Mouse (Mus musculus) CD4-positive helper T cell, adult 2 months (primary cell): ENCODE measurements around the gene Hmg20a.

Source experiments
- DNase-seq: peaks from one replicate; pipeline ENCODE4 v3.0.0-alpha.2; 2012; ENCODE audit warnings: low read depth, missing footprints, low spot score

The Hmg20a gene

GRCm38 (mm10) chr9:56496567-56496966 lies 78.2 kb downstream of the Hmg20a start:
- DNase-seq, result no peak

- DNase-seq, result no peak
These were observed 78.9 kb downstream of the Hmg20a start for GRCm38 (mm10) chr9:56497181-56497864.

GRCm38 (mm10) chr9:56499324-56500067 lies 81.1 kb downstream of the Hmg20a start:
- DNase-seq, result no peak

DNA sequence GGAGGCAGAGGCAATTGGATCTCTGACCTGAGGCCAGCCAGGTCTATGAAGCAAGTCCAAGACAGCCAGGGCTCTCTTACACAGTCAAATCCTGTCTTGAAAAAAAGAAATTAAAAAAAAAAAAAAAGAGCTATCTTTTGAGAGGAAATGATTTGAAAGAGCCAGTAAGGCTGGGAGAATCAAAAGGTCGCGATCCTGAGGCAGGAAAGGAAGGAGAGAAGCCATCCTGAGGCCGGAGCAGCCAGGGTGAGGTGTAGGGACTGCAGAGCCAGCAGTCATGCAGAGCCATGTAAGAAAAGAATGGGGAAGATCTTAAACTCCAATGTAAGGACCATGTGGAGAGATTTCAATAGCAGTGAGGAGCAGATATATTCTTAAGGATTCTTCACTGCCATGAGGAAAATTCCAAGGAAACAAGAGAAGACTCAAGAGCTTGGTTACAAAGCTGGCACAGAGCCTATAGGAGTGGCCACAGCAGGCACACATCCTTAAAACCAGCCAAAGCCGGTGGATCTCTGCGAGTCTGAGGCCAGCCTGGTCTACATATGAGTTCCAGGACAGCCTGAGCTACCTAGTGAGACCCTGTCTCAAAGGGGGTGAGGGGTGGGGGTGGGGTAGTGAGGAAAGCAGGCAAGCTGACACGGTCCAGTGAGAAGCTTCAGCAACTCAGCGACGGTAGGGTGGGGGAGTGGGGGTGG lies 82.6 kb downstream of the Hmg20a start:
- no peak for DNase-seq

DNA sequence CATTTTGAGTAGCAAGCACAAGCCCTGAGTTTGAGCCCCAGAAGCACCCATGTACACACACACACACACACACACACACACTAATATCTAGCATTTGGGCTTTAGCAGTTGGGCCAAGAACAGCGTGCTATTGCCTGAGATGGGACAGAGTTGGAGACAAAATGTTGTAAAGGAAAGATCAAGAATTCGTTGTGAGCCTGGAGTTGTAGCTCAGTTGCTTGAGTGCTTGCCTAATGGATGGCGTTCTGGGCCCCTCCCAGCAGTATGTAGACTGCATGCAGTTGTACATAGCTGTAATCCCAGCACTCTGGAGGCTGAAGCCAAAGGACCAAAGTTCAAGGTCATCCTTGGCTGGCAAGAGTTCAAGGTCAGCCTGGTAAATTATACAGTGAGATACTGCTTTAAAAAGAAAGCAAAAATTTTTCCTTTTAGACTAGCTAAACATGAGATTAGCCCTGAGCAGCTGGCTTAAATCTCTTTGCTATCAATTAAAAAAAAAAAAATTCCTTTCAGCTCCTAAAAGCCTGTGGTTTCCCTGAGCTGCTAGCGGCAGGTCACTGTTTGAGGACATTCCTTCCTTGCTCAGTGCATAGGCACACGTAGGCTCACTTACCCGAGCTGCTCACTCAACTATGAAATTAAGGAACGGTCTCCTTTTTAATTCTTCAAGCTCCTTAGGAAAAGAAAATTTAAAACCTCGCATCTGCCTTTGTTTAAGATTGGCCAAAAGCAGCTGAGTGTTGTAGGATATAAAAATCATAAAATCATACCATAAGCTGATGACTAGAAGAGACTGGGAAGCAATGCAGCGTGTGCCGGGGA lies 83.5 kb downstream of the Hmg20a start:
- DNase-seq, result no peak

DNA sequence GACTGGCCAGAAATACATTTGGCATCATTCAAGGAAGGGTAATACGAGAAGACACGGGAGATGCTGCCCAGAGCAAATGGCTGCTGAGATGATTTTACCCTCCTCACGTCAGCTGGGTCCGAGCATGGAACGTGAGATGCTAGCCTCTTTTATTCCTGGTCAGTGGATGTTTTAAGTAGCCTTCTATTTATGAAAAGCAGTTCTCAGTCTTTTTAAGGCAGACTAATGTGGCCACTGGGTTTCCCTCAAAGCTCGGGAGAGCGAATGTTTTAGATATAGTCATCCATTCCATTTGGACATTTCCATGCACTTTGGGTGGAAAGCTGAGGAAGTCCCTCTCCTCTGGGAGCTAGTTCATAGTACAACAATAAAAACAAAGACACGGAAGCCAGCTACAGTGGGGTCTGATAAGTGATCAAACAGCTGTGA lies 84.1 kb downstream of the Hmg20a start:
- no peak for DNase-seq

- no peak for DNase-seq
These were observed 85.5 kb downstream of the Hmg20a start for GRCm38 (mm10) chr9:56503621-56504500.

GRCm38 (mm10) chr9:56504511-56504910 lies 86.1 kb downstream of the Hmg20a start:
- no peak for DNase-seq

GRCm38 (mm10) chr9:56505083-56505792 lies 86.8 kb downstream of the Hmg20a start:
- DNase-seq, result no peak

- DNase-seq, result peak; percentile 86
These were observed 87.7 kb downstream of the Hmg20a start for GRCm38 (mm10) chr9:56505793-56506755.

DNA sequence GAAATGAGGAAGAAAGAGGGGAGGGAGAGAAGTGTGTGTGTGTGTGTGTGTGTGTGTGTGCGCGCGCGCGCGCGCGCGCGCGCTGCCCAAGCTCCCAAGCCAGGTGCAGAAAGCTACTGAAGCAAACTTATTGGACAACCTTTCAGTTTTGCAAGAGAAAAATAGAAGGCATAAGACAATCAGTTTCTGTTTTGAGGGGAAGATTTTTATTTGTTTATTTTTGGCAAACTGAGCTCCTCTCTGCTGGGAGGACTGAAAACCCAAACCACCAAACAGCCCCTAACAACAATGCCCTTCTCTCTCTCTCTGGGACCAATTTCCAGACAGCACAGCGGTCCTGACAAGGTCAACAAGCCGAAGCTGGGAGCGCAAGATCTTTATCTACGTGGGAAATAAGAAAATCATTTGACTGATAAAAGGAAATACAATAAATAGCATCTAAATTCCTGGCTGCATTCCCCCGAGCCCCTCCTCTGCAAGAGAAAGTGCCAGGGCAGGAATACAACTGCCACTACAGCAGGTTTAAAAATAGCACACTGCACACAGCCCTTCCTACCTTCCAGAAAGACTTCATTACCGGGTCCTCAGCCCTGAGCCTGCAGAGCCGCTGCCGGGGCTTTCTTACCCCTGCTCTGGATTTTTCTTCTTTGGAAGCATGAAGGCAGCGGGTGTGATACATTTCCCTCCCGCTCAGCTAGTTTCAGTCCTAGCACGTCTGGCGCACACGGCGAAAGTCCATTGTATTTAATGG lies 88.7 kb downstream of the Hmg20a start:
- peak; percentile 66 for DNase-seq

GRCm38 (mm10) chr9:56507682-56508061 lies 89.3 kb downstream of the Hmg20a start:
- peak; percentile 19 for DNase-seq

GRCm38 (mm10) chr9:56508835-56509451 lies 90.5 kb downstream of the Hmg20a start:
- DNase-seq, result peak; percentile 40

DNA sequence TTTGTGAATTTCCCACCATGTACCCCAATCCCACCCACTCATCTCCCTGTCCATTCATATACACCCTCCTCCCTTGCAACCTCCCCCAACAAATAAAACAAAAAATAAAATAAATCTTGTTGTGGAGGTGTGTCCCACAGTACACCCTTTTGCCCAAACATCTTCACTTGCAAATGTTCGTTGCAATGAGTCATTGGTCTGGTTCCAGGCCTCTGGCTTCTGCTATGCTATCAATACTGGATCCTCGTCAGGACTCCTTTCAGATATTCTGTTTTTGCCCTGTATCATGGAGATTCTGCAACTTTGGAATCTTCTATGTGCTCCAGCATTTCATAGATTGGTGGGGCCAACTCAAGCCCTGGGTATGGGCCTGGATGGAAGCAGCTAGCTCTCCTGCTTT lies 91.9 kb downstream of the Hmg20a start:
- DNase-seq, result no peak

GRCm38 (mm10) chr9:56512486-56512885 lies 94.1 kb downstream of the Hmg20a start:
- DNase-seq, result no peak

DNA sequence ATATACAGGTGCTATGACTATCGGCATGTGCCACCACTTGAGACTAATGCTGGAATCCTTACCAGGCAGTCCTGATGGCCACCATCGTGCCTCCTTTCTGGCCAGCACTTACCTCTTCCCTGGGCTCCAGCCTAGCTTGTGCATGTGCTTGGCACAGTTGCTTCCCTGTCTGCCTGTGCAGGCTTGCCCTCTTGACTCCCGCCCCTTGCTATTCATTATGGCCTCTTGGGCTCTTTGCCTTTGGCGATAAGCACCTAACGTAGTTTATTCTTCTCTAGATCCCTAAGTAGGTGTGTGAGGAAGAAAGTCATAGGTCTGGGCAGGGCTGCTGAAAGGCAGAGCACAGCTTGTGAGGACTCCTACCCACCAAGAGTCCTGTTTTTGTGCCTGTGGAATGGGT lies 96.7 kb downstream of the Hmg20a start:
- DNase-seq, result no peak

DNA sequence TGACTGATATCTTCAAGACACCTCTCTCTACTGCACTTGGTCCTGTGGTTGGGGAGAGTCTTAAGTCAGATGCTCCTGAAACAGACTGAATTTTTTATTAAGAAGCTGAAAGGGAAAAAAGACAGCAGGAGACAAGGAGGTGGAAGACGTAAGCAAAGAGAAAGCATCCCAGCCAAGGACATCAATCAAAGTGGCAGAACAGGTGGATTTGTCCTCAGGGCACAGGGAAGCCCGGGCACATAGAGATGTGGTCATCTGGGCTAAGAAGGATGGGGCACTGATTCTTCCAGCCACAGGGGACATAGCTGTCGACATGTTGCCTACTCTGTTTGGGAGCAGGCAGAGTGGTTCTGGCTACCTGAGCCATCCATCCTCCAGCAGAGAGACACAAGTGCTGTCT lies 97.8 kb downstream of the Hmg20a start:
- DNase-seq, result no peak
